Mouse (Mus musculus) embryonic facial prominence, embryonic 10.5 days (tissue): Measurements from ENCODE around the gene Dusp5. TPM values are rescaled to one million over a fixed set of nuclear protein-coding genes. Genes with fewer than 3 reads are reported as not detected.
A peak's percentile ranks its signal among the peaks of the same experiment; 100 is the strongest.

ENCODE experiments used
- DNase-seq: peaks from one replicate; pipeline ENCODE4 v3.0.0-alpha.2; 2017; ENCODE audit warnings: low spot score
- H3K27ac ChIP-seq: fragments of 300-500 bp; sonication (generic); replicated peaks from 2 replicates; pipeline ENCODE4 v1.5.1; 2016; ENCODE audit warnings: mild to moderate bottlenecking
- H3K27me3 ChIP-seq: fragments of 300-500 bp; sonication (generic); replicated peaks from 2 replicates; pipeline ENCODE4 v1.6.1; 2016; ENCODE audit warnings: low read depth, mild to moderate bottlenecking; ENCODE audit not compliant: poor library complexity, severe bottlenecking
- H3K36me3 ChIP-seq: fragments of 300-500 bp; sonication (generic); replicated peaks from 2 replicates; pipeline ENCODE4 v1.6.1; 2016; ENCODE audit warnings: mild to moderate bottlenecking, moderate library complexity
- H3K4me1 ChIP-seq: fragments of 300-500 bp; sonication (generic); 2 replicates; pipeline ENCODE4 v1.6.1; 2016
- H3K4me3 ChIP-seq: fragments of 300-500 bp; sonication (generic); 2 replicates; pipeline ENCODE4 v1.5.1; 2016; ENCODE audit warnings: mild to moderate bottlenecking, moderate library complexity
- H3K9me3 ChIP-seq: fragments of 300-500 bp; sonication (generic); 2 replicates; pipeline ENCODE4 v1.6.1; 2016; ENCODE audit warnings: mild to moderate bottlenecking
- WGBS: fragments of 180-500 bp; shearing (Covaris S2); methylation state at CpG from one replicate; pipeline ENCODE4 v1.1.7; 2016; 5-methylcytosine and 5-hydroxymethylcytosine counted together
- polyA plus RNA-seq: library from polyadenylated mRNA; unstranded; fragments of >200 nt; fragmentation: Nextera tagmentation; extraction: Ambion mirVana; gene quantifications from 2 replicates; pipeline ENCODE4 v1.2.1, GENCODE M21; 2016

Gene Dusp5
- 6.9 and 7.8 TPM in 2 replicates for polyA plus RNA-seq

DNA sequence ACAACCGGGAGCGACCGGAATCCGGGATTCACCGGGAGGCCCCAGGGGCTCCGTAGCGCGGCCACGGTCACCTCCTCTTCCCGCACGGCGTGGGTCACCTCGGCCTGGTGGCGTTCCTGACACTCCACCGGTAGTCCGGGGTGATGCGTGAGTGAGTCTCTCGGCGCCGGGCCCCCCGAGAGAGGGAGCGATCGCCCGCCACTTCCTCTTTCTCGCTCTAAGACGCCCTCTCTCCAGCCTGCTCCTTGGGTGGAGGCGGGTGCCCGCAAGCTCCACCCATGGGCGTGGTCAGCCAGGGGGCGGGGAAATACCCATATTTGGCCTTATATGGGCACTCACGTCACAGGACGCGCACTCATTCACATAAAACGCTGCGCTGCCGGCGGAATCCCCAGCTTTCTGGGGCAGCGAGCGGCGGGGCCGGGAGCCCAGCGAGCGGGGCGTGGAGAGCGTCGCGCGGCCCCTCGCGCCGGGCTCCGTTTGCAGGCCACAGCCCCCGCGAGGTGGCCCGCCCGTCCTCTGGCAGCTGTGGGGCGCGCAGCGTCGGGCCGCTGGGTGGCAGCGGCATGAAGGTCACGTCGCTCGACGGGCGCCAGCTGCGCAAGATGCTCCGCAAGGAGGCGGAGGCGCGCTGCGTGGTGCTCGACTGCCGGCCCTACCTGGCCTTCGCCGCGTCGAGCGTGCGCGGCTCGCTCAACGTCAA is at the start of gene Dusp5:
Gene Dusp5 (plus strand): TSS at position 358 of the 703 bp plus-strand sequence.
- no peaks in the 10 kb centered on the region for H3K9me3 ChIP-seq
- peak; percentile 98 for DNase-seq
- peaks cover 41% of the 10 kb centered on the region for H3K27me3 ChIP-seq
- peak within 1 kb of the TSS; percentile 75 for H3K4me3 ChIP-seq
- peak within 1 kb of the TSS; percentile 86 for H3K27ac ChIP-seq
- WGBS = under 1% methylated on average over 84 of the region's 84 CpGs
- 0 out of 2 replicates have a peak, but pooled peaks cover 2% of the 10 kb centered on the region for H3K36me3 ChIP-seq
- peaks cover 54% of the 10 kb centered on the region for H3K4me1 ChIP-seq

DNA sequence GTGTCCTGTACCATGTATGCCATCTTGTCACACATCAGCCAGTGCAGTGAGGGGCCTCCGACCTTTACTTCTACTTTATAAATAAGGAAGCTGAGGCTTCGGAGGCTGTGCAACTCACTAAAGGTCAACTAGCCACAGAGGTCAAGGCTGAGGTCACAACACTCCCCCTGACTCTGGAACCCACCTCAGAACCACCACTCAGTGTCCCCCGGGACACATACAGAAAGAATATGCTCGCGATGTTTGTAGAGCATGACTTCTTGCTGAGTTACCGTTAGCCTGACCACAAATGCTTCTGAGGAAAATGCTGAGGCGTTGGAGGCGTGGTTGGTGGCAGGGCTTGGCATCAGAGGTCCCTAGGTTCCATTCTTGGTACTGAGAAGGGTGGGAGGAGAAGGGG is 49.3 kb upstream of the Dusp5 start:
- peaks cover 12% of the 10 kb centered on the region for H3K4me1 ChIP-seq
- no peaks in the 10 kb centered on the region for H3K9me3 ChIP-seq
- H3K36me3 ChIP-seq = no peaks in the 10 kb centered on the region
- no peak overlapping the region for H3K27ac ChIP-seq
- no peak for DNase-seq
- WGBS = 78% methylated on average over 8 of the region's 8 CpGs
- H3K4me3 ChIP-seq = no peak overlapping the region
- H3K27me3 ChIP-seq = no peaks in the 10 kb centered on the region

- Histone ChIP-seq H3K27ac (no peak overlapping the region), H3K4me3 (no peak overlapping the region), H3K27me3 (no peaks in the 10 kb centered on the region), H3K36me3 (no peaks in the 10 kb centered on the region), H3K4me1 (peaks cover 8% of the 10 kb centered on the region; the same call in 1 of the 2 replicates), H3K9me3 (no peaks in the 10 kb centered on the region)
- DNase-seq = no peak
- 70% methylated on average over 6 of the region's 6 CpGs for WGBS
Observed at GRCm38 (mm10) chr19:53482093-53482492, 46.8 kb upstream of the Dusp5 start.

DNA sequence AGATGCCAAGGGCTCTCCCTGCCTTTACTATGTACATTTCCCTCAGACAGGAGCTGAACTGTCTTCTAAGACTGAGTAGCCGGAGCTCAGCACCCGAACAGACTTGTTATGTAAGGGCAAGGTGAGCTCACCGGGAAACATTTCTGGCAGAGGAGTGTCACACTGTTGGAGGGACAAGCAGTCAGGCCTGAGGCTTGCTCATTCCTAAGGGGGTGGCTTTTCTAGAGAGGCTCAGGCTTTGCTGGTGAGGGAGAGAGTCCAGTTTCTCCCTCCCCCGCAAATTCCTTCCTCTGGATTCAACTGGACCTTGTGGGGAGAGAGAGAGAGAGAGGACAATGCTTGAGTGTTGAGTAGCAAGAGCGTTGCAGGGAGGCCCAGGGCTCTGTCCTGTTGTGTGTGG is 46.4 kb upstream of the Dusp5 start:
- Histone ChIP-seq H3K4me3 (no peak overlapping the region), H3K4me1 (peaks cover 6% of the 10 kb centered on the region; the same call in 1 of the 2 replicates), H3K27me3 (no peaks in the 10 kb centered on the region), H3K36me3 (no peaks in the 10 kb centered on the region), H3K9me3 (no peaks in the 10 kb centered on the region), H3K27ac (no peak overlapping the region)
- no peak for DNase-seq
- WGBS = 81% methylated on average over 5 of the region's 5 CpGs

- Histone ChIP-seq H3K9me3 (no peaks in the 10 kb centered on the region), H3K27ac (no peak overlapping the region), H3K36me3 (no peaks in the 10 kb centered on the region), H3K4me3 (no peak overlapping the region), H3K27me3 (no peaks in the 10 kb centered on the region), H3K4me1 (peaks cover 8% of the 10 kb centered on the region; the same call in 1 of the 2 replicates)
- 90% methylated on average over 8 of the region's 8 CpGs for WGBS
- no peak for DNase-seq
Observed at GRCm38 (mm10) chr19:53483984-53484383, 44.9 kb upstream of the Dusp5 start.

- WGBS = 87% methylated on average over 3 of the region's 3 CpGs
- H3K4me3 ChIP-seq = no peak overlapping the region
- no peak for DNase-seq
- H3K4me1 ChIP-seq = peaks cover 8% of the 10 kb centered on the region; the same call in 1 of the 2 replicates
- H3K9me3 ChIP-seq = no peaks in the 10 kb centered on the region
- no peaks in the 10 kb centered on the region for H3K36me3 ChIP-seq
- H3K27me3 ChIP-seq = no peaks in the 10 kb centered on the region
- H3K27ac ChIP-seq = no peak overlapping the region
Observed at GRCm38 (mm10) chr19:53484918-53485317, 44.0 kb upstream of the Dusp5 start.

DNA sequence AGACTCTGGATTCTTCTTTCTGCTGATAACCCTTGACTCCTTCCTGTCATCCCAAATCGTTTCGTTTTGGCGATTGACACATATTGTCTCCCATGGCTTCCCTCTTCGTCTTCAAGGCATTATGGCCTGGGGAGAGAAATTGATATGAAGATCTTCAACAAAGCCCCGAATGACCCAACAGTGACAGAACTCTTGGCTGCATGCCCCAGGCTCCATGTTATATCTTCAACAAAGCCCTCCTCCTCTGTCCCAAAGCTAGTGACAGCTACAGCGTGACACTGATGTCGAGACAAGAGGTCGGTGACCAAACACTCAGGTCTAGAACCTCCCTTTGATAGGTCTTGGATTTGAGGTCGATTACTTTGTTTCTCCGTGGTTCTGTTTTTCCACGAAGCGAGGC is 39.7 kb upstream of the Dusp5 start:
- H3K36me3 ChIP-seq = no peaks in the 10 kb centered on the region
- WGBS = 86% methylated on average over 12 of the region's 12 CpGs
- no peaks in the 10 kb centered on the region for H3K9me3 ChIP-seq
- no peak overlapping the region for H3K4me3 ChIP-seq
- no peaks in the 10 kb centered on the region for H3K27me3 ChIP-seq
- no peak for DNase-seq
- 0 out of 2 replicates have a peak, but pooled peaks cover 2% of the 10 kb centered on the region for H3K4me1 ChIP-seq
- no peak overlapping the region for H3K27ac ChIP-seq

DNA sequence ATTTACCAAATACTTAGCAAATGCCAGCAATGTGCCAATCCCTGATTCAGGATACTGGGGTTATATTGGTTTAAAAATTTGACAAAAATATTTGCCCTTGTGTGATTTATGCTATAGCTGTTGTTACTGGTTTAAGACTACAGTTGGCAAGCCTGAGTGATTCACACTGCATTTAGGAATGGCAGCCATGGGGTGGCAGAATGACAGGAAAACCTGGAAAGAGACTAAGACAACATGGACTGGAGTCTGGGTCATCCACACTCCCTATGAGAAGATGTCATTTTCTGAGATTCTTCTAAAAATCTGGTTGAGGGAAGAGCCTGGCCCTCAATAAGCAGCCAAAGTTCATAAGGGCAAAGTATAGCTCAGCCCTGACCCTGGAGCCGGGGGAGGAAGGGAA is 39.0 kb upstream of the Dusp5 start:
- Histone ChIP-seq H3K36me3 (no peaks in the 10 kb centered on the region), H3K4me1 (0 out of 2 replicates have a peak, but pooled peaks cover 2% of the 10 kb centered on the region), H3K4me3 (no peak overlapping the region), H3K27me3 (no peaks in the 10 kb centered on the region), H3K9me3 (no peaks in the 10 kb centered on the region), H3K27ac (no peak overlapping the region)
- 73% methylated on average over 1 of the region's 1 CpGs for WGBS
- no peak for DNase-seq

- H3K27me3 ChIP-seq = no peaks in the 10 kb centered on the region
- no peak overlapping the region for H3K27ac ChIP-seq
- no peak for DNase-seq
- 0 out of 2 replicates have a peak, but pooled peaks cover 2% of the 10 kb centered on the region for H3K4me1 ChIP-seq
- WGBS = 78% methylated on average over 8 of the region's 8 CpGs
- no peaks in the 10 kb centered on the region for H3K9me3 ChIP-seq
- H3K4me3 ChIP-seq = no peak overlapping the region
- H3K36me3 ChIP-seq = no peaks in the 10 kb centered on the region
Observed at GRCm38 (mm10) chr19:53490898-53491297, 38.0 kb upstream of the Dusp5 start.

DNA sequence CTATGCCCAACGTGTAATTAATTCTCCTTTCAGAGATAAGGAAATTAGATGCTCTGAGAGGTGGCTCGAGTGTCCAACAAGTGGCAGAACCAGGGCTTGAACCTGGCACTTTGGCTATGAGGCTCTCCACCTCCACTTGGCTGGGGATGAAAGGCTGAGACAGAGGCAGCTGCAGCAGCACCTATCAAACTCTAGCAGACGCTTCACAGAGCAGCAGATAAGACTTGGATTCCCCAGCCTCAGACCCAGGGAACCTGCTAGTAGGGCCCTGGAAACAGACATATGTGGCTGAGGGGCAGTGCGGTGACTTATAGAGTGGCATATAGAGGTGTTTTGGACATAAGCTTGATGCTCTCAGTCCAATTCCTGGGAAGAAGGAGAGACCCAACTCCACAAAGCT is 36.4 kb upstream of the Dusp5 start:
- no peak for DNase-seq
- WGBS = 83% methylated on average over 4 of the region's 4 CpGs
- H3K27me3 ChIP-seq = no peaks in the 10 kb centered on the region
- H3K4me3 ChIP-seq = no peak overlapping the region
- no peaks in the 10 kb centered on the region for H3K9me3 ChIP-seq
- no peak overlapping the region for H3K27ac ChIP-seq
- no peaks in the 10 kb centered on the region for H3K36me3 ChIP-seq
- H3K4me1 ChIP-seq = 0 out of 2 replicates have a peak, but pooled peaks cover 2% of the 10 kb centered on the region

- no peak for DNase-seq
- 77% methylated on average over 5 of the region's 5 CpGs for WGBS
- Histone ChIP-seq H3K36me3 (no peaks in the 10 kb centered on the region), H3K27ac (no peak overlapping the region; the same call in 1 of the 2 replicates), H3K4me3 (no peak overlapping the region), H3K27me3 (no peaks in the 10 kb centered on the region), H3K4me1 (no peaks in the 10 kb centered on the region), H3K9me3 (no peaks in the 10 kb centered on the region)
Observed at GRCm38 (mm10) chr19:53493866-53494265, 35.0 kb upstream of the Dusp5 start.

GRCm38 (mm10) chr19:53497910-53498309 is 31.0 kb upstream of the Dusp5 start:
- Histone ChIP-seq H3K27me3 (no peaks in the 10 kb centered on the region), H3K27ac (no peak overlapping the region), H3K4me1 (peaks cover 6% of the 10 kb centered on the region), H3K9me3 (no peaks in the 10 kb centered on the region), H3K4me3 (no peak overlapping the region), H3K36me3 (no peaks in the 10 kb centered on the region)
- WGBS = 56% methylated on average over 3 of the region's 3 CpGs
- DNase-seq = no peak

DNA sequence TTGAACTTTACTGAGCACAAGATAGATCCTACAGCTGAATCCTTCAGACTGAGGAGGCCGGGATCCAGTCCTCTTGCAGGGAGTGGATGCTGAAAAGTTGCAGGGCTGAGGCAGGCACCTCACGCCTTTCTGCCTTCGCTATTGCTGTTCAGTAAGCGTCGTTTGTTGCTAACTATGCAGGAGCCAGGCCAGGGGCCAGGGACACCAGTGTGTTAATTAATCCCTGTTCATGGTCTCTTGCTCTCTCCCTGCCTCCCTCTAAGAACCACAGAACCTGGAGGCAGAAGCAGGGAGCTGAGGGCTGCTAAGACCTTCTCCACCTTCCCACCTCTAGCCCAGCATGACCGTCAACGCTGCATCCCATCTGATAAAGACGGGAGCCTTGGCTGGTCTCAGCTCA is 29.9 kb upstream of the Dusp5 start:
- Histone ChIP-seq H3K27me3 (no peaks in the 10 kb centered on the region), H3K27ac (no peak overlapping the region), H3K9me3 (no peaks in the 10 kb centered on the region), H3K4me3 (no peak overlapping the region), H3K36me3 (no peaks in the 10 kb centered on the region), H3K4me1 (peaks cover 9% of the 10 kb centered on the region)
- 90% methylated on average over 8 of the region's 8 CpGs for WGBS
- no peak for DNase-seq
